Mouse (Mus musculus): ENCODE measurements around the gene Fggy. TPM values are rescaled to one million over a fixed set of nuclear protein-coding genes. Genes with fewer than 3 reads are reported as not detected.

Fggy gene
- total RNA-seq, 1 experiment, result 8.2 TPM

GRCm38 (mm10) chr4:95819650-95820049 is 262.3 kb downstream of the Fggy start:
- H3K27ac ChIP-seq (ENCODE audit: insufficient read depth, low read depth, low read length, poor library complexity, severe bottlenecking), result no peak overlapping the region
- no peaks in the 10 kb centered on the region for H3K9me3 ChIP-seq (ENCODE audit: control insufficient read depth, insufficient read depth, low read depth, low read length)
- H3K36me3 ChIP-seq (ENCODE audit: control insufficient read depth, insufficient read depth, low read length, poor library complexity, severe bottlenecking), result no peaks in the 10 kb centered on the region
- TF ChIP-seq HCFC1 (IDR thresholded peaks at IDR 0.05; ENCODE audit: borderline replicate concordance, insufficient read depth, low read length) (no peak), ZNF384 (IDR thresholded peaks at IDR 0.05; ENCODE audit: low read depth, low read length) (no peak), ZC3H11A (IDR thresholded peaks at IDR 0.05; ENCODE audit: borderline replicate concordance, low read depth, low read length) (no peak)
- H3K4me3 ChIP-seq (ENCODE audit: insufficient read depth in 1 of 2, low read depth in 1 of 2, low read length in 2 of 2, poor library complexity in 1 of 2, severe bottlenecking in 1 of 2), result no peak overlapping the region
- in situ Hi-C loops (cut with MboI; ENCODE audit: low sequenced_read_pairs in 2 of 2, unreplicated experiment in 2 of 2), result no loop called here
- no peak overlapping the region for H3K9ac ChIP-seq (ENCODE audit: insufficient read depth, low read depth, low read length, poor library complexity, severe bottlenecking)
- no peak for DNase-seq (ENCODE audit: low read depth, low spot score)
- no peaks in the 10 kb centered on the region for H3K4me1 ChIP-seq (ENCODE audit: control insufficient read depth in 2 of 2, insufficient read depth in 2 of 2, low read length in 2 of 2, poor library complexity in 1 of 2)

GRCm38 (mm10) chr4:95821906-95822579 is 264.7 kb downstream of the Fggy start:
- no peak for TF ChIP-seq CHD2 (IDR thresholded peaks at IDR 0.05; ENCODE audit: low read depth, low read length)
- no peak for TF ChIP-seq MAFK (IDR thresholded peaks at IDR 0.05; ENCODE audit: insufficient read depth, low read depth, low read length)
- no peak for TF ChIP-seq ZNF384 (IDR thresholded peaks at IDR 0.05; ENCODE audit: low read depth, low read length)
- no peak for TF ChIP-seq ZC3H11A (IDR thresholded peaks at IDR 0.05; ENCODE audit: borderline replicate concordance, low read depth, low read length)
- no peak for TF ChIP-seq HCFC1 (IDR thresholded peaks at IDR 0.05; ENCODE audit: borderline replicate concordance, insufficient read depth, low read length)
- Histone ChIP-seq H3K9me3 (ENCODE audit: control insufficient read depth, insufficient read depth, low read depth, low read length) (no peaks in the 10 kb centered on the region), H3K27ac (ENCODE audit: insufficient read depth, low read depth, low read length, poor library complexity, severe bottlenecking) (no peak overlapping the region), H3K4me3 (ENCODE audit: insufficient read depth in 1 of 2, low read depth in 1 of 2, low read length in 2 of 2, poor library complexity in 1 of 2, severe bottlenecking in 1 of 2) (no peak overlapping the region), H3K4me1 (ENCODE audit: control insufficient read depth in 2 of 2, insufficient read depth in 2 of 2, low read length in 2 of 2, poor library complexity in 1 of 2) (no peaks in the 10 kb centered on the region), H3K9ac (ENCODE audit: insufficient read depth, low read depth, low read length, poor library complexity, severe bottlenecking) (no peak overlapping the region), H3K36me3 (ENCODE audit: control insufficient read depth, insufficient read depth, low read length, poor library complexity, severe bottlenecking) (no peaks in the 10 kb centered on the region)
- DNase-seq (ENCODE audit: low read depth, low spot score), result no peak
- in situ Hi-C loops (cut with MboI; ENCODE audit: low sequenced_read_pairs in 2 of 2, unreplicated experiment in 2 of 2), result no loop called here

GRCm38 (mm10) chr4:95828164-95828563 is 270.9 kb downstream of the Fggy start:
- no peak overlapping the region for H3K27ac ChIP-seq (ENCODE audit: insufficient read depth, low read depth, low read length, poor library complexity, severe bottlenecking)
- in situ Hi-C loops (cut with MboI; ENCODE audit: low sequenced_read_pairs in 2 of 2, unreplicated experiment in 2 of 2), result no loop called here
- no peaks in the 10 kb centered on the region for H3K36me3 ChIP-seq (ENCODE audit: control insufficient read depth, insufficient read depth, low read length, poor library complexity, severe bottlenecking)
- no peak overlapping the region for H3K4me3 ChIP-seq (ENCODE audit: insufficient read depth in 1 of 2, low read depth in 1 of 2, low read length in 2 of 2, poor library complexity in 1 of 2, severe bottlenecking in 1 of 2)
- H3K9me3 ChIP-seq (ENCODE audit: control insufficient read depth, insufficient read depth, low read depth, low read length), result no peaks in the 10 kb centered on the region
- no peaks in the 10 kb centered on the region for H3K4me1 ChIP-seq (ENCODE audit: control insufficient read depth in 2 of 2, insufficient read depth in 2 of 2, low read length in 2 of 2, poor library complexity in 1 of 2)
- no peak overlapping the region for H3K9ac ChIP-seq (ENCODE audit: insufficient read depth, low read depth, low read length, poor library complexity, severe bottlenecking)
- no peak for DNase-seq (ENCODE audit: low read depth, low spot score)
- TF ChIP-seq CHD2 (IDR thresholded peaks at IDR 0.05; ENCODE audit: low read depth, low read length) (no peak), HCFC1 (IDR thresholded peaks at IDR 0.05; ENCODE audit: borderline replicate concordance, insufficient read depth, low read length) (no peak), ZC3H11A (IDR thresholded peaks at IDR 0.05; ENCODE audit: borderline replicate concordance, low read depth, low read length) (no peak), MAFK (IDR thresholded peaks at IDR 0.05; ENCODE audit: insufficient read depth, low read depth, low read length) (no peak), ZNF384 (IDR thresholded peaks at IDR 0.05; ENCODE audit: low read depth, low read length) (no peak)

GRCm38 (mm10) chr4:95830320-95830719 is 273.0 kb downstream of the Fggy start:
- H3K9ac ChIP-seq (ENCODE audit: insufficient read depth, low read depth, low read length, poor library complexity, severe bottlenecking), result no peak overlapping the region
- TF ChIP-seq MAFK (IDR thresholded peaks at IDR 0.05; ENCODE audit: insufficient read depth, low read depth, low read length) (no peak), ZC3H11A (IDR thresholded peaks at IDR 0.05; ENCODE audit: borderline replicate concordance, low read depth, low read length) (no peak), CHD2 (IDR thresholded peaks at IDR 0.05; ENCODE audit: low read depth, low read length) (no peak)
- H3K36me3 ChIP-seq (ENCODE audit: control insufficient read depth, insufficient read depth, low read length, poor library complexity, severe bottlenecking), result no peaks in the 10 kb centered on the region
- no peak for DNase-seq (ENCODE audit: low read depth, low spot score)
- no peak overlapping the region for H3K4me3 ChIP-seq (ENCODE audit: insufficient read depth in 1 of 2, low read depth in 1 of 2, low read length in 2 of 2, poor library complexity in 1 of 2, severe bottlenecking in 1 of 2)
- no peaks in the 10 kb centered on the region for H3K9me3 ChIP-seq (ENCODE audit: control insufficient read depth, insufficient read depth, low read depth, low read length)
- in situ Hi-C loops (cut with MboI; ENCODE audit: low sequenced_read_pairs in 2 of 2, unreplicated experiment in 2 of 2), result no loop called here
- no peak overlapping the region for H3K27ac ChIP-seq (ENCODE audit: insufficient read depth, low read depth, low read length, poor library complexity, severe bottlenecking)
- H3K4me1 ChIP-seq (ENCODE audit: control insufficient read depth in 2 of 2, insufficient read depth in 2 of 2, low read length in 2 of 2, poor library complexity in 1 of 2), result no peaks in the 10 kb centered on the region

- no peaks in the 10 kb centered on the region for H3K36me3 ChIP-seq (ENCODE audit: control insufficient read depth, insufficient read depth, low read length, poor library complexity, severe bottlenecking)
- H3K9ac ChIP-seq (ENCODE audit: insufficient read depth, low read depth, low read length, poor library complexity, severe bottlenecking), result no peak overlapping the region
- H3K4me3 ChIP-seq (ENCODE audit: insufficient read depth in 1 of 2, low read depth in 1 of 2, low read length in 2 of 2, poor library complexity in 1 of 2, severe bottlenecking in 1 of 2), result no peak overlapping the region
- in situ Hi-C loops (cut with MboI; ENCODE audit: low sequenced_read_pairs in 2 of 2, unreplicated experiment in 2 of 2), result no loop called here
- H3K4me1 ChIP-seq (ENCODE audit: control insufficient read depth in 2 of 2, insufficient read depth in 2 of 2, low read length in 2 of 2, poor library complexity in 1 of 2), result no peaks in the 10 kb centered on the region
- TF ChIP-seq ZC3H11A (IDR thresholded peaks at IDR 0.05; ENCODE audit: borderline replicate concordance, low read depth, low read length), result no peak
- TF ChIP-seq HCFC1 (IDR thresholded peaks at IDR 0.05; ENCODE audit: borderline replicate concordance, insufficient read depth, low read length), result no peak
- TF ChIP-seq CHD2 (IDR thresholded peaks at IDR 0.05; ENCODE audit: low read depth, low read length), result no peak
- TF ChIP-seq MAFK (IDR thresholded peaks at IDR 0.05; ENCODE audit: insufficient read depth, low read depth, low read length), result no peak
- no peak for TF ChIP-seq ZNF384 (IDR thresholded peaks at IDR 0.05; ENCODE audit: low read depth, low read length)
- no peak for DNase-seq (ENCODE audit: low read depth, low spot score)
- H3K9me3 ChIP-seq (ENCODE audit: control insufficient read depth, insufficient read depth, low read depth, low read length), result no peaks in the 10 kb centered on the region
- no peak overlapping the region for H3K27ac ChIP-seq (ENCODE audit: insufficient read depth, low read depth, low read length, poor library complexity, severe bottlenecking)
Observed at GRCm38 (mm10) chr4:95839860-95840259, 282.6 kb downstream of the Fggy start.

Data from ES-E14 (cell line).